Mouse (Mus musculus) heart, adult 10 weeks (tissue): ENCODE results near the gene Prkcsh. TPM values are rescaled to one million over a fixed set of nuclear protein-coding genes. Genes with fewer than 3 reads are reported as not detected.

Experiments used
- polyA plus RNA-seq: library from polyadenylated mRNA; stranded (reverse); fragments of 350-450 nt; fragmentation: Illumina TruSeq; extraction: RNeasy Lipid Tissue Mini Kit (QIAGEN cat#74804); gene quantifications from one replicate; pipeline ENCODE4 v1.2.3, GENCODE M21; 2014; ENCODE audit warnings: low read depth, low replicate concordance

The Prkcsh gene
- polyA plus RNA-seq = 53.0 TPM

DNA sequence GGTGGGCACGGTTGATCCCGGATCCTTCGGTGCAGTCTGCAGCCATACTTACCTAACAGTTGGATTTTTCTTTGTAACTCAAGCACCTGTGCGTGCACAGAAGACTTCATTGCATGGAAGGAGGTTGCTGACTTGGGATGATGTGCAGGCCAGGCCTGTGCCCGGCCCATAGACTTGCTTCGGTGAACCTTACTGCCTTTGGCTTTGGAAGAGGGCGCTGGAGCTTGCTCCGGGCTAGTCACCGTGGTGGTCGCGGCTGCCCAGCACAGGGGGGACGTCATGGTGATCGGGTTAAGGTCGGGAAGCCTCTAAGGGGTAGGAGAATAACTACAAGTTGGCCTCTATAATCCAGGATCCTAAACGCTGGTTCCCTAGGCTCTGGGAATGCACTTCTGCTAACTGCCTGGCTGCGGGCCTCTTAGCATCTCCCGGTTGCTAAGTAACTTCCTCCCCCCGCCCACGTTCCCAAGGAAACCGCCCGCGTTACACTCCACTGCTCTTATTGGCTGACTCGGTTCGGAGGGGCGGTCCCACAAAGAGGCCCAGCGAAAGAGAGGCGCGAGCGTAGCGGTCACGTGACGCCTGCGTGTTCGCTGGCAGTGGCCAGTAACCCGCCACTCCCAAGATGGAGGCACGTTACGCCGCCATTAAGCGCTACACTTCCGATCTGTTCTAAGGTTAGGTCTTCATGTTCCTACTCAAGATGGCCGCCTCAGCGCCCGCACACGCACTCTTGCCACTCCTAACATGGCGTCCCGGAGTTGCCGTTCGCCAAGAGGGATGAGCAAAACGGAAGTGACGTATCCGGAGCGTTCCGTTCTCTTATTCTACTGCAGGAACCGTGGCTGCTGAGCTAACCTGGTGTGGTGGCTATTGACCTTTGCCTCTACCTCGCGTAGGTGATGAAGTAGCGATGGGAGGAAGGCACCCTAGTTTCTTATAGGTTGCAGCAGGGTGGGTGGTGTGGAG is at the start of gene Prkcsh, which contains the start of gene Ccdc151:
Prkcsh (plus strand) TSS at position 613 of the 969 bp plus-strand sequence.
Ccdc151 (minus strand) TSS at position 441 of the 969 bp plus-strand sequence.

DNA sequence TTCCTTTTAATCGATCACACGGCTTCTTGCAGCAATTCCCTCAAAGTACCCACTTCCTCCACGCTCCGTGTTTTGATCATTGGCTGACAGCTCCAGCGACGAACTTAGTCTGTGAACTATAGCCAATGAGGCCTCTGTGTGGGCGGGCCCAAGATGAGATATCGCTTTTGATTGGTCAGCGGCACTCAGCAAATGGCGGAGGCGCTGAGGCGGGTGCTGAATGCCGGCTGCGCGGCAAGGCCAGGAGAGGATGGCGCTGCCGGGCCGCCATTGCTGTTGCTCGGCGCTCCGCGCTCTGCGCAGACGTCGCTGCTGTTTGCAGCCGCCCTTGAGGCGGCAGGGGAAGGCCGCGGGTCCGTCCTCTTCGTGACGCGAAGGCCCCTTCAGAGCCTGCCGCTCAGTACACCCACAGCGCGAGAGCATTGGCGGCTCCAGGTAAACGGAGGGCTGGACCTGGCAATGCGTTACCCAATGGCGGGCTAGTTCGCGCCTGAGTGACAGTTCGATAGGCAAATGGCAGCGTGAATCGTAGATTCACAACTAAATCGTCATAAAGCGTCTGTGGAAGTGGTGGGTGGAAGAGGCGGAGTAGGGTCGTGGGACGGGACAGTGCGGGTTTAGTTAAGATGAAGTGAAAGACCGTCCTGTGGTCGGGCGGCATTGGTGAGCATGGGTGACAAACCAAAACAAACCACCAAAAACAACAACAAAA is 46.9 kb upstream of the Prkcsh start, which contains the start of gene Swsap1:
Swsap1 (plus strand) TSS at position 186 of the 712 bp plus-strand sequence.

DNA sequence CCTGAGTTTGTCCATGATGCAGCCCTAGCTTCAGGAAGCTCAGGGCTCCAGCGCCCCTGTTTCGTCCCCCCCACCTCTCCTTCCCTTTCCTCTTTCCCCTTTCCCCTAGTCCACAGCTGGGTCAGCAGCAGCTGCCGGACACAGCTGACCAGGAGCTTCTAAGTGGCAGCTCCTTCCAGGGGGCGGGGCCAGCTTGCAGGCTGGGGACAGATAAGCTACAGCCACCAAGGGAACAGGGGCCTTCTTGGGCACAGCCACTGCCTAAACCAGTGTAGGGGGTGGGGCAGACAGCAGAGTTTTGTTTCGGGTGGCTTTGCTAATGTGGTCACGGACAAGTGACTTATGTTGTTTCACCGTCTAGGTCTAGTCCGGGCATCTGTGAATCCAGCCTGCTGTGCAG is 39.2 kb upstream of the Prkcsh start, which contains the start of gene Epor:
Epor (minus strand) TSS at position 90 of the 400 bp plus-strand sequence.

DNA sequence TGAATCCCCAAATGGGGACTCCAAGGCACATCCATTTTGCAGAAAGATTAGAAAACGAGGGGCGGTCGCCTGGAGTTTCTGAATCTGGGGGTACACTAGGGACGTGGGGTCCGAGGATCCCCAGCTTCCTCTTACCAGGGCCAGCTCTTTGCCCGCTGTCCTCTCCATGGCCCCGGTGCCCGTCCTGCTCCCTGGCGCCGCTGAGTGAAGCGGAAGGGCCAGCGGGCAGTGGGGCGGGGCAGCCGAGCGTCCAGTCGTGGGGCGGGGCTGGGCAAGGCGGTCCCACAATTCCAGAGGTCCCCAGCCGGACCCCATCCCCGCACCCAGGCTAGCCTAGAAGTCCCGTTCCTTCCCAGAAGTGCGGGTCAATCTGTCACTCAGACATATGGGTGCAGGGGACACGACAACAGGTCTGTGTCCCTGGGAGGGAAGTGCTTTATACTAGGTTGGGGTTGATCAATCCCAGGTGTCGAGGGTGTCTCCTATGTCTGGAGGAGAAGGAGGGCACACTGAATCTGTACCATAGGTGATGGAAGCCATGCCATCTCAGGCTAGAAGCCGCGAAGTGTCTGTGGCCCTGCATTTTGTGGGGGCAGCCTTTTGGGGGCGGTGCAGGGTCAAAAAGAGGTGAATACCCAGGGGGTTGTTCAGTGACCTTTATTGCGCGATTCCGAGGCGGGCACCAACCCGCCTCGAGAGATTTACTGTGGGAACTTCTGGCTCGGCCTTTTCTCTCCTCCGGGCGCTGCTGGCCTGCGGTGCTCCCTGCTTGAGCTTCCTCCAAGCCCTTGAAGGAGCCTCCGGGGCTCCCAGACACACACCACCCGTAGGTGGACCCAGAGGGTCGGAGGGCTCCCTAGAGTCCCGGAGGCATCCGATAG is 13.1 kb upstream of the Prkcsh start, which contains the start of gene Rgl3:
Rgl3 (minus strand) TSS at position 217 of the 881 bp plus-strand sequence.

DNA sequence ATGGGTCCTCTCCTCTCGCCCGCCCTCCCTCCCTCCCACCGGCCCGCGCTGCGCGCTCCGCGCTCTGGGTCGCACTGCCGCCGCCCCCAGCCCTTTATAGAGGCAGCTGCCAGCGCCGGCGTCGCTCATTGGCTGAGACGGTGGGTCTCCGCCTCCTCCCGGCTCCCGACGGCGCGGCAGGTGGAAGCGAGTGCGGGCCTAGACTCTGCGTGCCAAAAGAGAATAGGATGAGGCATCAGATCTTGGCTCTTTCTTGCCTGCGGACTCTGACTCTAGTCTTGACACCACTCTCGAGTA is 49.3 kb downstream of the Prkcsh start, which contains the start of gene Elavl3:
Elavl3 (minus strand) TSS at position 66 of the 297 bp plus-strand sequence.

Other genes with a start within 250 kb of the Prkcsh start
- 8.4 TPM for gene Spc24, start 242.5 kb upstream of the Prkcsh start, polyA plus RNA-seq
- 59.6 TPM for gene Kank2, start 204.1 kb upstream of the Prkcsh start, polyA plus RNA-seq
- not detected for gene Angptl8, start 167.3 kb upstream of the Prkcsh start, polyA plus RNA-seq
- gene Dock6, start 150.2 kb upstream of the Prkcsh start, polyA plus RNA-seq = 53.0 TPM
- 12.5 TPM for gene Rab3d, start 84.6 kb upstream of the Prkcsh start, polyA plus RNA-seq
- 8.1 TPM for gene Ccdc159, start 75.3 kb upstream of the Prkcsh start, polyA plus RNA-seq
- 107 TPM for gene Tmem205, start 75.2 kb upstream of the Prkcsh start, polyA plus RNA-seq
- 4.9 TPM for gene Plppr2, start 65.8 kb upstream of the Prkcsh start, polyA plus RNA-seq
- 9.2 TPM for gene Swsap1, start 47.1 kb upstream of the Prkcsh start, polyA plus RNA-seq
- gene Epor, start 39.3 kb upstream of the Prkcsh start, polyA plus RNA-seq = 0.50 TPM
- 9.7 TPM for gene Rgl3, start 13.4 kb upstream of the Prkcsh start, polyA plus RNA-seq
- gene Ccdc151, start 172 bp upstream of the Prkcsh start, polyA plus RNA-seq = not detected
- gene Elavl3, start 49.2 kb downstream of the Prkcsh start, polyA plus RNA-seq = 0.10 TPM
- gene Gm49318, start 68.5 kb downstream of the Prkcsh start, polyA plus RNA-seq = not detected
- gene Zfp653, start 68.6 kb downstream of the Prkcsh start, polyA plus RNA-seq = 5.1 TPM
- gene Ecsit, start 82.6 kb downstream of the Prkcsh start, polyA plus RNA-seq = 114 TPM
- 14.5 TPM for gene Cnn1, start 96.4 kb downstream of the Prkcsh start, polyA plus RNA-seq
- gene Elof1, start 114.4 kb downstream of the Prkcsh start, polyA plus RNA-seq = 52.4 TPM
- 4.2 TPM for gene Acp5, start 132.9 kb downstream of the Prkcsh start, polyA plus RNA-seq
- gene Pigyl, start 154.0 kb downstream of the Prkcsh start, polyA plus RNA-seq = 42.0 TPM
- gene Zfp872, start 185.3 kb downstream of the Prkcsh start, polyA plus RNA-seq = not detected
- 24.3 TPM for gene Zfp809, start 222.9 kb downstream of the Prkcsh start, polyA plus RNA-seq